Mouse (Mus musculus) liver, adult 2 months (tissue): ENCODE measurements around the gene Cyth2. TPM values are rescaled to one million over a fixed set of nuclear protein-coding genes. Genes with fewer than 3 reads are reported as not detected.

ENCODE experiments used
- DNase-seq: peaks from one replicate; pipeline ENCODE4 v3.0.0-alpha.2; 2011; ENCODE audit warnings: low read depth, low spot score; ENCODE audit errors: extremely low read depth
- H3K27ac ChIP-seq: fragments of 200-500 bp; replicated peaks from 2 replicates; pipeline ENCODE4 v1.5.1; 2012; ENCODE audit warnings: low read depth, mild to moderate bottlenecking, control low read depth, inconsistent platforms, low read length; ENCODE audit not compliant: insufficient read depth
- H3K27me3 ChIP-seq: fragments of 200-500 bp; 2 replicates; pipeline ENCODE4 v1.6.1; 2012; ENCODE audit warnings: mild to moderate bottlenecking, moderate library complexity, low read length, inconsistent platforms; ENCODE audit not compliant: control insufficient read depth, insufficient read depth
- H3K36me3 ChIP-seq: fragments of 200-500 bp; 2 replicates; pipeline ENCODE4 v1.6.1; 2012; ENCODE audit warnings: low read length, inconsistent platforms; ENCODE audit not compliant: control insufficient read depth, insufficient read depth
- H3K4me1 ChIP-seq: fragments of 200-500 bp; 2 replicates; pipeline ENCODE4 v1.6.1; 2011; ENCODE audit warnings: low read length; ENCODE audit not compliant: control insufficient read depth, insufficient read depth
- H3K4me3 ChIP-seq: fragments of 200-500 bp; 2 replicates; pipeline ENCODE4 v1.5.1; 2011; ENCODE audit warnings: low read depth, mild to moderate bottlenecking, control low read depth, low read length, moderate library complexity; ENCODE audit not compliant: insufficient read depth
- H3K79me2 ChIP-seq: fragments of 200-500 bp; 2 replicates; pipeline ENCODE4 v1.6.1; 2012; ENCODE audit warnings: inconsistent platforms, mild to moderate bottlenecking, low read length, moderate library complexity; ENCODE audit not compliant: control insufficient read depth, insufficient read depth
- H3K9ac ChIP-seq: fragments of 200-500 bp; 2 replicates; pipeline ENCODE4 v1.6.1; 2012; ENCODE audit warnings: low read depth, mild to moderate bottlenecking, control low read depth, inconsistent platforms, low read length
- CTCF ChIP-seq: fragments of 200-500 bp; IDR thresholded peaks from 2 replicates; pipeline ENCODE4 v1.5.1; 2011; ENCODE audit warnings: low read depth, low read length, control low read depth
- POLR2A ChIP-seq: fragments of 200-500 bp; IDR thresholded peaks from 2 replicates; pipeline ENCODE4 v1.6.1; 2011; ENCODE audit warnings: low read length, control low read depth; ENCODE audit not compliant: insufficient read depth; ENCODE audit errors: extremely low read depth
- WGBS: fragments of 180-500 bp; shearing (Covaris S2); methylation state at CpG from one replicate; pipeline ENCODE4 v1.1.7; 2018; 5-methylcytosine and 5-hydroxymethylcytosine counted together
- polyA plus RNA-seq: library from polyadenylated mRNA; depleted of rRNA; stranded (reverse); fragments of >200 nt; gene quantifications from 2 replicates; pipeline ENCODE4 v1.2.3, GENCODE M21; 2012
- total RNA-seq: library from RNA; depleted of rRNA; stranded (reverse); fragments of >200 nt; gene quantifications from 2 replicates; pipeline ENCODE4 v1.2.3, GENCODE M21; 2014

The Cyth2 gene
- total and polyA plus RNA-seq, 2 experiments: 14.2 to 20.9 TPM

DNA sequence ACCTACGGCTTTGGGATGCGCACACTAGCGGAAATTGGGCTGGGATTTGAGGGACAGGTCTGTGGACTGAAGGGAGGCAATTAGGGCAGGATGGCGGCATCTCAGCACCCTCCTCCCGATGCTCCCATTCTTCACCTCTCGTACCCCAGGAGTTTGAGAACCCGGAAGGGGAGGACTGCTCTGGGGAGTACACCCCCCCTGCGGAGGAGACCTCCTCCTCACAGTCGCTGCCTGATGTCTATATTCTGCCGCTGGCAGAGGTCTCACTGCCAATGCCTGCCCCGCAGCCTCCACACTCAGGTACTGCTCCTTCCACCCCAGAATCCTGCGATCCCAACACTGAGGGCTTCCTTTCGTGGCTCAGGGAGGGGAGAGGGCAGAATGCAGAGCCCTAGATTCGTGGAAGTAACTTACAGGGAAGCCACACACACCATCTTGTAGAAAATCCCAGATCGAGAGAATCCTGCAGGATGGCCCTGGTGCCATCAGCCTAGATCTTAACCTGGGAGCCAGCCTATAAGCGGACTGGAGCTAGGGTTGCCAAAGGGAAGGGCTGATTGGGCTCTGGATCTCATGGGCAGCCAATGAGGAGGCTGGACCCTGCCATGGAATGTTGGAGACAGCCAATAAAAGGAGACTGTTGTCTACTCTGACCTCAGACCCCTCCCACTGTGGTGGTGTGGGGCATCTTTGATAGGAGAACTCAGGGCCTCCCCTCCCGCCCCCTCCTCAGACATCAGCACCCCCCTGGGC, 27.5 kb downstream of the Cyth2 start:
- peaks cover 15% of the 10 kb centered on the region for H3K27me3 ChIP-seq
- 18% methylated on average over 17 of the region's 17 CpGs for WGBS
- no peak overlapping the region for H3K27ac ChIP-seq
- H3K9ac ChIP-seq: no peak overlapping the region
- H3K4me1 ChIP-seq: peaks cover 4% of the 10 kb centered on the region
- no peak for DNase-seq
- no peaks in the 10 kb centered on the region for H3K79me2 ChIP-seq
- H3K4me3 ChIP-seq: no peak overlapping the region
- no peaks in the 10 kb centered on the region for H3K36me3 ChIP-seq
- TF ChIP-seq POLR2A (no peak), CTCF (no peak)

DNA sequence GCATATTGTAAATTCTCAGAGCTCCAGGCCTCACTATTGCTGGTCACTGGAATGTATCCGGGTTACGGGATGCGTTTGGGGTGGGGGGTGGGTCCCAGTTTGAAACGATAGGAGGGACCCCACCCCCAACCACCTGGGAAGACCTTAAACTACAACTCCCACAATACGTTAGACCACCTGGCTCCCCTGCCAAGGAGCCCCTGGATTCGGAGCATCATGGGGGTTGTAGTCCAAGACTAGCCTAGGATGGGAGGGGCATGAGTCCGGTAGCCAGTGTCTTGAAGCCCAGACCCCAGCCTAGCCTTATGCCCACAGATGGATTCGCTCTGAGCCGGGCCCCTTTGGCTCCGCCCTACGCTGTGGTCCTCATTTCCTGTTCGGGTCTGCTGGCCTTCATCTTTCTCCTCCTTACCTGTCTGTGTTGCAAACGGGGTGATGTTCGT, 28.2 kb downstream of the Cyth2 start:
- Histone ChIP-seq H3K36me3 (no peaks in the 10 kb centered on the region), H3K4me3 (no peak overlapping the region), H3K27me3 (peaks cover 15% of the 10 kb centered on the region), H3K4me1 (peaks cover 4% of the 10 kb centered on the region), H3K27ac (no peak overlapping the region), H3K79me2 (no peaks in the 10 kb centered on the region), H3K9ac (no peak overlapping the region)
- no peak for DNase-seq
- WGBS: 11% methylated on average over 14 of the region's 14 CpGs
- TF ChIP-seq CTCF (no peak), POLR2A (no peak)

DNA sequence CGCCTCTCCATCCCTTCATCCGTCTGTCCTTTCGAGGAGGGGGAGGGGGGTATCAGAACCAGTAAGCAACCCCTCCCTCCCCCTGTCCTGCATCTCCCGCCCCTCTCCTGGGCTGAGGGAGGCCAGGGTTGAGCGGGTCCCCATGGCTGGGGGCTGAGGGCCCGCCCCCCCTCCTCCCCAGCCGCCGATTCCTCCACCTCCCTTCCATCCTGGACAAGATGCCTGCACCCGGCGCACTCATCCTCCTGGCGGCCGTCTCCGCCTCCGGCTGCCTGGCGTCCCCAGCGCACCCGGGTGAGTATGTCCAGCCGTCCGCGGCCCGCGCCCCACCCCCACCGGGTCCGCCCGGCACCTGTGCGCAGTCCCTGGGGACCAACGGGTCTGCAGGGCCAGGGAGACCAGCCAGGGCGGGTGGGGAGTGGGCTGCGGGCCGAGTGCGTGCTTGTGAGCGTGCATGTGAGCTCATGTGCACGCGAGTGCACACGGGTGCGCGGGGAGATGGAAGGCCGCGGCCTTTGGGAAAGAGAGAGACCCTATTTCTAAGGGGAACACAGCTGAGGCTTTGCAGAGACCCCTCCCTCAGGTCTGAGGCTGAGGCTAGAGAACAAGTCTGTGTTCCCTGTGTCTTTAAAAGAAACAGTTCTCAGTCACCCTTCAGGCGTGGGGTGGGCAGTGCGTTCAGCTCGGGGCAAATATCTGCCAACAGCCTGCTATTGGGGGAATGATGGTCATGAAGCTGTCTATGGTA, 28.8 kb downstream of the Cyth2 start:
- H3K27ac ChIP-seq: no peak overlapping the region
- H3K27me3 ChIP-seq: peaks cover 15% of the 10 kb centered on the region
- H3K4me3 ChIP-seq: no peak overlapping the region
- WGBS: 5% methylated on average over 34 of the region's 42 CpGs
- TF ChIP-seq CTCF (no peak), POLR2A (no peak)
- no peak overlapping the region for H3K9ac ChIP-seq
- no peak for DNase-seq
- H3K4me1 ChIP-seq: peaks cover 4% of the 10 kb centered on the region
- no peaks in the 10 kb centered on the region for H3K79me2 ChIP-seq
- no peaks in the 10 kb centered on the region for H3K36me3 ChIP-seq

DNA sequence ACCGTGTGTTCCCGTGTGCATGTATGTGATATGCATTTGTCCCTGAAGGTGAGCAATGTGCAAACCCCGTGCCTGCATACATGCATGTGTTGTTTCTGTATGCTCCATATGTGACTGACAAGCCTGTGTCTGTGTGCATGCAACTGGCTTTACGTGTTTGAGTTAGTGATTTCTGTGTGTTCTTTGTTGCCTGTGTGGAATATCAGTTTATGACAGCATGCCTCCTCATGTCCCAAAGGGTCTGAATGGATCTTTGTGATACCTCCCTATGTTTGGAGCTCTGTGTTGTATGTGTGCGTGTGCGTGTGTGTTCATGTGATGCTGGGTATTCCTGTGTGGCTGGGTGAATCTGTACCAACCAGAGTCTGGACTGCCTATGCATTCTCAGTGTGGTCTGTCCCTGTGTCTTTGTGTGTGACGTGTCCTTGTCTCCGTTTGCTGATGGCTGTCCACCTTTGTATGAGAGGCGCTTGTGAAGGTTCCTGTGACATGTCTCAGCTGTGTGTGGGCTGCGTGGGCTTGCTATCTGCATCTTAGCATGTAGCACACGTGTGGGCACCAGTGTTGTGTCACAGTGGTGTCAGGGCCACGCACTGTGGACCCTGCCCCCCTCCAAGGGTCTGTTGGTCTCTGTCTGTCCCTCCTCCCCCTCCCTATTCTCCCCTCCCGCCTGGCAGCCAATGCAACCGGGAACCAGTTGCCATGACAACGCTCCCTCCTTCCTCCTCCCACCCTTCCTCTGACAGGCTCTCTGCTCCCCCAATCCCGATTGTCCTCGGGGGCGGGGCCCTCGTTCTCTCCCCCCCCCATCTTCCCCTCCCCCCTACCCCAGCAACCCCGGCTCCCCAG, 29.6 kb downstream of the Cyth2 start, which contains the start of gene Sult2b1:
Gene Sult2b1 (minus strand): TSS at position 146 of the 849 bp plus-strand sequence.
- TF ChIP-seq POLR2A: no peak
- no peak for TF ChIP-seq CTCF
- Histone ChIP-seq H3K4me3 (peak within 1 kb of the TSS; percentile 51), H3K79me2 (no peaks in the 10 kb centered on the region), H3K36me3 (no peaks in the 10 kb centered on the region), H3K9ac (peak within 1 kb of the TSS; percentile 57), H3K27ac (no peak within 1 kb of the TSS), H3K4me1 (peaks cover 4% of the 10 kb centered on the region), H3K27me3 (peaks cover 15% of the 10 kb centered on the region)
- DNase-seq: no peak
- WGBS: 32% methylated on average over 18 of the region's 20 CpGs

GRCm38 (mm10) chr7:45783511-45784091, 30.8 kb downstream of the Cyth2 start, which contains the start of gene Lmtk3:
Gene Lmtk3, plus strand, starts transcription at chr7:45783738.
- Histone ChIP-seq H3K4me3 (peak within 1 kb of the TSS; percentile 51), H3K4me1 (peaks cover 4% of the 10 kb centered on the region), H3K27ac (no peak within 1 kb of the TSS), H3K9ac (peak within 1 kb of the TSS; percentile 57), H3K36me3 (no peaks in the 10 kb centered on the region), H3K27me3 (peaks cover 15% of the 10 kb centered on the region), H3K79me2 (no peaks in the 10 kb centered on the region)
- peak; percentile 71 for DNase-seq
- 2% methylated on average over 38 of the region's 38 CpGs for WGBS
- TF ChIP-seq CTCF (peak; percentile 22; the same call in 1 of the 2 replicates), POLR2A (no peak)
